Mouse (Mus musculus): ENCODE measurements around the gene Castor2. TPM values are rescaled to one million over a fixed set of nuclear protein-coding genes. Genes with fewer than 3 reads are reported as not detected.

Castor2 gene
- polyA plus RNA-seq, 1 experiment: 15.9 TPM

GRCm38 (mm10) chr5:134123846-134124245 lies 24.3 kb downstream of the Castor2 start:
- Histone ChIP-seq H3K4me3 (ENCODE audit: control insufficient read depth, insufficient read depth, low read length) (no peak overlapping the region), H3K4me1 (replicated peaks; ENCODE audit: control insufficient read depth, insufficient read depth, low read length) (no peaks in the 10 kb centered on the region), H3K27ac (ENCODE audit: control insufficient read depth, insufficient read depth, low read length) (no peak overlapping the region), H3K36me3 (ENCODE audit: control insufficient read depth, insufficient read depth, low read length) (no peaks in the 10 kb centered on the region), H3K27me3 (ENCODE audit: control insufficient read depth, insufficient read depth, low read length) (no peaks in the 10 kb centered on the region)
- no peak for TF ChIP-seq POLR2A (IDR thresholded peaks at IDR 0.05; ENCODE audit: control insufficient read depth, extremely low read depth, insufficient read depth, low read length, poor library complexity)
- no peak for TF ChIP-seq CTCF (IDR thresholded peaks at IDR 0.05; ENCODE audit: borderline replicate concordance, control insufficient read depth, extremely low read depth, insufficient read depth, low read length, poor library complexity)
- 92% methylated on average over 6 of the region's 6 CpGs for WGBS
- DNase-seq: no peak

GRCm38 (mm10) chr5:134126232-134126631 lies 26.7 kb downstream of the Castor2 start:
- TF ChIP-seq POLR2A (IDR thresholded peaks at IDR 0.05; ENCODE audit: control insufficient read depth, extremely low read depth, insufficient read depth, low read length, poor library complexity): no peak
- no peak for TF ChIP-seq CTCF (IDR thresholded peaks at IDR 0.05; ENCODE audit: borderline replicate concordance, control insufficient read depth, extremely low read depth, insufficient read depth, low read length, poor library complexity)
- H3K27ac ChIP-seq (ENCODE audit: control insufficient read depth, insufficient read depth, low read length): no peak overlapping the region
- H3K36me3 ChIP-seq (ENCODE audit: control insufficient read depth, insufficient read depth, low read length): no peaks in the 10 kb centered on the region
- H3K4me1 ChIP-seq (replicated peaks; ENCODE audit: control insufficient read depth, insufficient read depth, low read length): no peaks in the 10 kb centered on the region
- H3K4me3 ChIP-seq (ENCODE audit: control insufficient read depth, insufficient read depth, low read length): no peak overlapping the region
- DNase-seq: no peak
- no peaks in the 10 kb centered on the region for H3K27me3 ChIP-seq (ENCODE audit: control insufficient read depth, insufficient read depth, low read length)
- 97% methylated on average over 2 of the region's 2 CpGs for WGBS

- no peak for TF ChIP-seq POLR2A (IDR thresholded peaks at IDR 0.05; ENCODE audit: control insufficient read depth, extremely low read depth, insufficient read depth, low read length, poor library complexity)
- no peak for TF ChIP-seq CTCF (IDR thresholded peaks at IDR 0.05; ENCODE audit: borderline replicate concordance, control insufficient read depth, extremely low read depth, insufficient read depth, low read length, poor library complexity)
- 69% methylated on average over 4 of the region's 4 CpGs for WGBS
- no peaks in the 10 kb centered on the region for H3K27me3 ChIP-seq (ENCODE audit: control insufficient read depth, insufficient read depth, low read length)
- no peak for DNase-seq
- H3K4me1 ChIP-seq (replicated peaks; ENCODE audit: control insufficient read depth, insufficient read depth, low read length): no peaks in the 10 kb centered on the region
- no peak overlapping the region; the same call in 1 of the 2 replicates for H3K27ac ChIP-seq (ENCODE audit: control insufficient read depth, insufficient read depth, low read length)
- no peaks in the 10 kb centered on the region for H3K36me3 ChIP-seq (ENCODE audit: control insufficient read depth, insufficient read depth, low read length)
- H3K4me3 ChIP-seq (ENCODE audit: control insufficient read depth, insufficient read depth, low read length): no peak overlapping the region
These were observed 32.1 kb downstream of the Castor2 start for GRCm38 (mm10) chr5:134131586-134131985.

GRCm38 (mm10) chr5:134136022-134136421 lies 36.5 kb downstream of the Castor2 start:
- DNase-seq: no peak
- Histone ChIP-seq H3K4me3 (ENCODE audit: control insufficient read depth, insufficient read depth, low read length) (no peak overlapping the region), H3K27ac (ENCODE audit: control insufficient read depth, insufficient read depth, low read length) (no peak overlapping the region), H3K4me1 (replicated peaks; ENCODE audit: control insufficient read depth, insufficient read depth, low read length) (no peaks in the 10 kb centered on the region), H3K27me3 (ENCODE audit: control insufficient read depth, insufficient read depth, low read length) (no peaks in the 10 kb centered on the region), H3K36me3 (ENCODE audit: control insufficient read depth, insufficient read depth, low read length) (no peaks in the 10 kb centered on the region)
- no peak for TF ChIP-seq POLR2A (IDR thresholded peaks at IDR 0.05; ENCODE audit: control insufficient read depth, extremely low read depth, insufficient read depth, low read length, poor library complexity)
- TF ChIP-seq CTCF (IDR thresholded peaks at IDR 0.05; ENCODE audit: borderline replicate concordance, control insufficient read depth, extremely low read depth, insufficient read depth, low read length, poor library complexity): no peak
- WGBS: 97% methylated on average over 12 of the region's 12 CpGs

- 97% methylated on average over 5 of the region's 5 CpGs for WGBS
- Histone ChIP-seq H3K27ac (ENCODE audit: control insufficient read depth, insufficient read depth, low read length) (no peak overlapping the region), H3K27me3 (ENCODE audit: control insufficient read depth, insufficient read depth, low read length) (no peaks in the 10 kb centered on the region), H3K36me3 (ENCODE audit: control insufficient read depth, insufficient read depth, low read length) (no peaks in the 10 kb centered on the region), H3K4me1 (replicated peaks; ENCODE audit: control insufficient read depth, insufficient read depth, low read length) (no peaks in the 10 kb centered on the region), H3K4me3 (ENCODE audit: control insufficient read depth, insufficient read depth, low read length) (no peak overlapping the region)
- DNase-seq: no peak
- no peak for TF ChIP-seq POLR2A (IDR thresholded peaks at IDR 0.05; ENCODE audit: control insufficient read depth, extremely low read depth, insufficient read depth, low read length, poor library complexity)
- no peak for TF ChIP-seq CTCF (IDR thresholded peaks at IDR 0.05; ENCODE audit: borderline replicate concordance, control insufficient read depth, extremely low read depth, insufficient read depth, low read length, poor library complexity)
These were observed 38.4 kb downstream of the Castor2 start for GRCm38 (mm10) chr5:134137933-134138332.

- no peaks in the 10 kb centered on the region for H3K36me3 ChIP-seq (ENCODE audit: control insufficient read depth, insufficient read depth, low read length)
- H3K4me3 ChIP-seq (ENCODE audit: control insufficient read depth, insufficient read depth, low read length): no peak overlapping the region
- TF ChIP-seq CTCF (IDR thresholded peaks at IDR 0.05; ENCODE audit: borderline replicate concordance, control insufficient read depth, extremely low read depth, insufficient read depth, low read length, poor library complexity) (no peak), POLR2A (IDR thresholded peaks at IDR 0.05; ENCODE audit: control insufficient read depth, extremely low read depth, insufficient read depth, low read length, poor library complexity) (no peak)
- H3K4me1 ChIP-seq (replicated peaks; ENCODE audit: control insufficient read depth, insufficient read depth, low read length): no peaks in the 10 kb centered on the region
- peak; percentile 7 for DNase-seq
- WGBS: 94% methylated on average over 6 of the region's 6 CpGs
- H3K27ac ChIP-seq (ENCODE audit: control insufficient read depth, insufficient read depth, low read length): no peak overlapping the region
- H3K27me3 ChIP-seq (ENCODE audit: control insufficient read depth, insufficient read depth, low read length): no peaks in the 10 kb centered on the region
These were observed 39.9 kb downstream of the Castor2 start for GRCm38 (mm10) chr5:134139429-134139828.

GRCm38 (mm10) chr5:134141236-134141635 lies 41.7 kb downstream of the Castor2 start:
- TF ChIP-seq CTCF (IDR thresholded peaks at IDR 0.05; ENCODE audit: borderline replicate concordance, control insufficient read depth, extremely low read depth, insufficient read depth, low read length, poor library complexity): no peak
- no peak for TF ChIP-seq POLR2A (IDR thresholded peaks at IDR 0.05; ENCODE audit: control insufficient read depth, extremely low read depth, insufficient read depth, low read length, poor library complexity)
- no peaks in the 10 kb centered on the region for H3K36me3 ChIP-seq (ENCODE audit: control insufficient read depth, insufficient read depth, low read length)
- no peak overlapping the region for H3K4me3 ChIP-seq (ENCODE audit: control insufficient read depth, insufficient read depth, low read length)
- H3K27ac ChIP-seq (ENCODE audit: control insufficient read depth, insufficient read depth, low read length): no peak overlapping the region
- no peak for DNase-seq
- no peaks in the 10 kb centered on the region for H3K27me3 ChIP-seq (ENCODE audit: control insufficient read depth, insufficient read depth, low read length)
- 96% methylated on average over 7 of the region's 7 CpGs for WGBS
- no peaks in the 10 kb centered on the region for H3K4me1 ChIP-seq (replicated peaks; ENCODE audit: control insufficient read depth, insufficient read depth, low read length)
